Mouse (Mus musculus): ENCODE measurements around the gene Mcur1. TPM values are rescaled to one million over a fixed set of nuclear protein-coding genes. Genes with fewer than 3 reads are reported as not detected.

The Mcur1 gene
- total RNA-seq, 1 experiment, result 2.0 TPM

- in situ Hi-C loops (cut with MboI; ENCODE audit: low sequenced_read_pairs in 2 of 2, unreplicated experiment in 2 of 2), result no loop called here
- TF ChIP-seq ZNF384 (IDR thresholded peaks at IDR 0.05; ENCODE audit: low read depth, low read length) (no peak), HCFC1 (IDR thresholded peaks at IDR 0.05; ENCODE audit: borderline replicate concordance, insufficient read depth, low read length) (no peak), ZC3H11A (IDR thresholded peaks at IDR 0.05; ENCODE audit: borderline replicate concordance, low read depth, low read length) (no peak), MAFK (IDR thresholded peaks at IDR 0.05; ENCODE audit: insufficient read depth, low read depth, low read length) (no peak), CHD2 (IDR thresholded peaks at IDR 0.05; ENCODE audit: low read depth, low read length) (no peak)
- H3K9me3 ChIP-seq (ENCODE audit: control insufficient read depth, insufficient read depth, low read depth, low read length), result no peaks in the 10 kb centered on the region
These were observed 14.0 kb upstream of the Mcur1 start for GRCm38 (mm10) chr13:43573979-43574378.

GRCm38 (mm10) chr13:43567141-43567891 lies 7.3 kb upstream of the Mcur1 start:
- H3K27ac ChIP-seq (ENCODE audit: insufficient read depth, low read depth, low read length, poor library complexity, severe bottlenecking), result no peak overlapping the region
- in situ Hi-C loops (cut with MboI; ENCODE audit: low sequenced_read_pairs in 2 of 2, unreplicated experiment in 2 of 2), result no loop called here
- H3K36me3 ChIP-seq (ENCODE audit: control insufficient read depth, insufficient read depth, low read length, poor library complexity, severe bottlenecking), result no peaks in the 10 kb centered on the region
- H3K9ac ChIP-seq (ENCODE audit: insufficient read depth, low read depth, low read length, poor library complexity, severe bottlenecking), result no peak overlapping the region
- DNase-seq (ENCODE audit: low read depth, low spot score), result no peak
- H3K4me3 ChIP-seq (ENCODE audit: insufficient read depth in 1 of 2, low read depth in 1 of 2, low read length in 2 of 2, poor library complexity in 1 of 2, severe bottlenecking in 1 of 2), result no peak overlapping the region
- H3K4me1 ChIP-seq (ENCODE audit: control insufficient read depth in 2 of 2, insufficient read depth in 2 of 2, low read length in 2 of 2, poor library complexity in 1 of 2), result peaks cover 3 to 5% of the 10 kb centered on the region in 2 experiments; a peak in 2 of 4 replicates
- TF ChIP-seq ZNF384 (IDR thresholded peaks at IDR 0.05; ENCODE audit: low read depth, low read length), result no peak
- no peak for TF ChIP-seq MAFK (IDR thresholded peaks at IDR 0.05; ENCODE audit: insufficient read depth, low read depth, low read length)
- TF ChIP-seq CHD2 (IDR thresholded peaks at IDR 0.05; ENCODE audit: low read depth, low read length), result no peak
- no peak for TF ChIP-seq ZC3H11A (IDR thresholded peaks at IDR 0.05; ENCODE audit: borderline replicate concordance, low read depth, low read length)
- no peak for TF ChIP-seq HCFC1 (IDR thresholded peaks at IDR 0.05; ENCODE audit: borderline replicate concordance, insufficient read depth, low read length)
- no peaks in the 10 kb centered on the region for H3K9me3 ChIP-seq (ENCODE audit: control insufficient read depth, insufficient read depth, low read depth, low read length)

More at GRCm38 (mm10) chr13:43573979-43574378, 14.0 kb upstream of the Mcur1 start:
- Histone ChIP-seq H3K36me3 (ENCODE audit: control insufficient read depth, insufficient read depth, low read length, poor library complexity, severe bottlenecking) (no peaks in the 10 kb centered on the region), H3K4me1 (ENCODE audit: control insufficient read depth in 2 of 2, insufficient read depth in 2 of 2, low read length in 2 of 2, poor library complexity in 1 of 2) (no peaks in the 10 kb centered on the region), H3K27ac (ENCODE audit: insufficient read depth, low read depth, low read length, poor library complexity, severe bottlenecking) (no peak overlapping the region), H3K4me3 (ENCODE audit: insufficient read depth in 1 of 2, low read depth in 1 of 2, low read length in 2 of 2, poor library complexity in 1 of 2, severe bottlenecking in 1 of 2) (no peak overlapping the region), H3K9ac (ENCODE audit: insufficient read depth, low read depth, low read length, poor library complexity, severe bottlenecking) (no peak overlapping the region)
- DNase-seq (ENCODE audit: low read depth, low spot score), result no peak

GRCm38 (mm10) chr13:43566184-43566583 lies 6.2 kb upstream of the Mcur1 start:
- no peak for TF ChIP-seq CHD2 (IDR thresholded peaks at IDR 0.05; ENCODE audit: low read depth, low read length)
- TF ChIP-seq ZNF384 (IDR thresholded peaks at IDR 0.05; ENCODE audit: low read depth, low read length), result no peak
- no peak for TF ChIP-seq ZC3H11A (IDR thresholded peaks at IDR 0.05; ENCODE audit: borderline replicate concordance, low read depth, low read length)
- no peak for TF ChIP-seq HCFC1 (IDR thresholded peaks at IDR 0.05; ENCODE audit: borderline replicate concordance, insufficient read depth, low read length)
- no peak for TF ChIP-seq MAFK (IDR thresholded peaks at IDR 0.05; ENCODE audit: insufficient read depth, low read depth, low read length)
- no peak for DNase-seq (ENCODE audit: low read depth, low spot score)
- H3K9me3 ChIP-seq (ENCODE audit: control insufficient read depth, insufficient read depth, low read depth, low read length), result no peaks in the 10 kb centered on the region
- no peak overlapping the region for H3K9ac ChIP-seq (ENCODE audit: insufficient read depth, low read depth, low read length, poor library complexity, severe bottlenecking)
- H3K4me3 ChIP-seq (ENCODE audit: insufficient read depth in 1 of 2, low read depth in 1 of 2, low read length in 2 of 2, poor library complexity in 1 of 2, severe bottlenecking in 1 of 2), result no peak overlapping the region
- H3K4me1 ChIP-seq (ENCODE audit: control insufficient read depth in 2 of 2, insufficient read depth in 2 of 2, low read length in 2 of 2, poor library complexity in 1 of 2), result peaks cover 4 to 7% of the 10 kb centered on the region in 2 experiments; a peak in 2 of 4 replicates
- no peak overlapping the region for H3K27ac ChIP-seq (ENCODE audit: insufficient read depth, low read depth, low read length, poor library complexity, severe bottlenecking)
- H3K36me3 ChIP-seq (ENCODE audit: control insufficient read depth, insufficient read depth, low read length, poor library complexity, severe bottlenecking), result no peaks in the 10 kb centered on the region
- in situ Hi-C loops (cut with MboI; ENCODE audit: low sequenced_read_pairs in 2 of 2, unreplicated experiment in 2 of 2), result no loop called here

GRCm38 (mm10) chr13:43565346-43565745 lies 5.4 kb upstream of the Mcur1 start:
- in situ Hi-C loops (cut with MboI; ENCODE audit: low sequenced_read_pairs in 2 of 2, unreplicated experiment in 2 of 2), result no loop called here
- peaks cover 5 to 7% of the 10 kb centered on the region in 2 experiments; a peak in 3 of 4 replicates for H3K4me1 ChIP-seq (ENCODE audit: control insufficient read depth in 2 of 2, insufficient read depth in 2 of 2, low read length in 2 of 2, poor library complexity in 1 of 2)
- no peak overlapping the region for H3K9ac ChIP-seq (ENCODE audit: insufficient read depth, low read depth, low read length, poor library complexity, severe bottlenecking)
- no peak overlapping the region for H3K27ac ChIP-seq (ENCODE audit: insufficient read depth, low read depth, low read length, poor library complexity, severe bottlenecking)
- H3K36me3 ChIP-seq (ENCODE audit: control insufficient read depth, insufficient read depth, low read length, poor library complexity, severe bottlenecking), result no peaks in the 10 kb centered on the region
- DNase-seq (ENCODE audit: low read depth, low spot score), result no peak
- H3K4me3 ChIP-seq (ENCODE audit: insufficient read depth in 1 of 2, low read depth in 1 of 2, low read length in 2 of 2, poor library complexity in 1 of 2, severe bottlenecking in 1 of 2), result no peak overlapping the region
- H3K9me3 ChIP-seq (ENCODE audit: control insufficient read depth, insufficient read depth, low read depth, low read length), result no peaks in the 10 kb centered on the region
- TF ChIP-seq ZNF384 (IDR thresholded peaks at IDR 0.05; ENCODE audit: low read depth, low read length), result no peak
- no peak for TF ChIP-seq ZC3H11A (IDR thresholded peaks at IDR 0.05; ENCODE audit: borderline replicate concordance, low read depth, low read length)
- no peak for TF ChIP-seq HCFC1 (IDR thresholded peaks at IDR 0.05; ENCODE audit: borderline replicate concordance, insufficient read depth, low read length)
- TF ChIP-seq MAFK (IDR thresholded peaks at IDR 0.05; ENCODE audit: insufficient read depth, low read depth, low read length), result peak; percentile 82

All from ES-E14 (cell line).